Mouse (Mus musculus): ENCODE data around the gene Myh10.

Myh10 gene

DNA sequence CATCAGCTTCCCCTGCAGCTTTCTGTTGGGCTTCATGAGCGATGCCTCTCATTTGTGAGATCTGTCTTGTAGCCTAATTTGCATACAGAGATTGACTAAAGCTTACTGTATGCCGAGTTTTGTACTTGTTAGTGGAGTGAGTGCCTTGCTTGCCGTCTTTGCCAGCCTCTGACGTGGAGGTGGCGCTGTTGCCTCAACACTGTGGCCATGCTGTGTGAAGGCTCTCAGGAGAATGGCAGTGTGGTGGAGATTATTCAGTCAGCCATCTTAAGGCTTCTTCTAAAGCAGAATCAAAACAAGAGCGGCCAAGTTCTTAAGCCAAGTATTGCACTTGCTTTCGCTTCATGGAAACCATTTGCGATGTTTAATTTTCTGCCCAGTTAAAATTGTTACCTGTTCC, 59.6 kb downstream of the Myh10 start:
- DNase-seq = peak; percentile 19

- DNase-seq = no peak
Observed at GRCm38 (mm10) chr11:68754283-68754682, 62.9 kb downstream of the Myh10 start.

DNA sequence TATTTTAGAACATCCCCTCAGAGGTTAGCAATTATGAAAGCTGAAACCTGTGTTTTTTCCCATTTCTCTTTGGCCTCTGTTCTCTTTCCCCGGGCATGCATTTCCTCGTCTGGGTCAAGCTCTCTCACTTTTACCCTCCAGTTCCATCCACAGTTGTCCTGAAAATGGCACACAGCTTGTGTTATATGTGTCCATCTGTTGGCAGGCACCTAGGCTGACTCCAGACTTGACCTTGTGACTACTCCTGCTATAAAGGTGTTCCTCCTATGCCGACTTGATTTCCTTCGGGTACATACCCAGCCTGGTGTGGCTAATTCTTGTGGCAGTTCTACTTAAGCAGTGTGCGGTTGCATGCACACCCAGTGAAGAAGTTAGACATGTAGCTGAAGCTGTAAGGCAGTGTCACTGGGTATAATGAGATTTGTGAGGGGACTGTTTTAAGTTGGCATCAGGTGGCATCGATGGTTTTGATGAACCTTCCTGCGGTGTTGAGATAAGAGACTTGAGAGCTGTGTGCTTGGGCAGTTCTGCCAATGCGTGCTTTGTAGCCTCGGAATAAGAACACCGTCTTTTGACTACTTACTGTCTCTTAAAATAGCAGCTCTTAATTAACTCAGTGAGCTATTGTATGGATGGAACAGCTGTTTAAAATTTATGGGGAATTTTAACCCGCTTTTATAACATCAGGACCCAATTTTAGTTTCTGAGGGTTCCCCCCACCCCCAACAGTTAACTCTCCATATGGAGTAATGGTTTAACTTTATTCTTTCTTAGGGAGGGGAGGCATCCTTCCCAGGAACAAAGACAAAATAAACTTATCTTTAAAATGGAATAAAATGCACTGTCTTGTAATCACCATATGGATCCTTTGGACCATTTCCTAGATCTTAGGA, 65.3 kb downstream of the Myh10 start:
- DNase-seq = no peak

- DNase-seq = no peak
Observed at GRCm38 (mm10) chr11:68759691-68760090, 68.3 kb downstream of the Myh10 start.

DNA sequence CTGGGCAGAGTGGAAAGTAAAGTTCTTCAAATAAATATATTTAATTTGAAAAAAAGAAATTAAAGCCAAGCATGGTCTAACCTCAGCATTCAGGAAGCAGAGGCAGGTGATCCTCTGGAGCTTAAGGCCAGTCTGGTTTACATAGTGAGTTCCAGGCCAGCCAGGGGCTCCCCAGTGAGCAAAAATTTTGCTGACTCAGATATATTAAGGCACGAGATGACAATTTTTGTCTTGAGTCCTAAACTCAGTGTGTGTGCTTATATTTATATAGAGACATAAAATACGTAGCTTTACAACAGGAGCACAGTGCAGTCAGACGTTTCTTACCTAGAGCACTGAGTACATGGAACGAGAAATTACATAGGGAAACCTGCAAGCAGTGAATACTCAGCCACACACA, 69.8 kb downstream of the Myh10 start:
- no peak for DNase-seq

DNA sequence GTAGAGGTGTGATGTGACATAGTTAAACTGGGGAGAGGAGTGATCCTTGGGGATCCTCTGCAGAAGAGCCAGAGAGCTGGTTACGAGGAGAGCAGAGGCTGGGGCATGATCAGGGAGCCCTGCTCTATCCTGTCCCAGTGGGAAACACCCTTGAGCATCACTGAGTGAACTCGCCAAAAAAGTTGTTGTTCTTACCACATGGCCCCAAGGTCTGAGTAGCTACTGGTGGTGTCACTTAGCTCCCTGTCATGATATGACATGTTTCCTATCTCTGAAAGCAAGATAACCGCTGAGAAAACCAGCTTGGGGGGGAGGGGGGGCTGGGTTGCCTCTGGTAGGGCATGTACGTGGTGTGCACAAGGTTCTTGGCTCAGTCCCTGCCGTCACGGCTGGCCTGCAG, 70.3 kb downstream of the Myh10 start:
- no peak for DNase-seq

GRCm38 (mm10) chr11:68764622-68765021, 73.3 kb downstream of the Myh10 start:
- no peak for DNase-seq

- DNase-seq = no peak
Observed at GRCm38 (mm10) chr11:68767762-68768542, 76.6 kb downstream of the Myh10 start.

DNA sequence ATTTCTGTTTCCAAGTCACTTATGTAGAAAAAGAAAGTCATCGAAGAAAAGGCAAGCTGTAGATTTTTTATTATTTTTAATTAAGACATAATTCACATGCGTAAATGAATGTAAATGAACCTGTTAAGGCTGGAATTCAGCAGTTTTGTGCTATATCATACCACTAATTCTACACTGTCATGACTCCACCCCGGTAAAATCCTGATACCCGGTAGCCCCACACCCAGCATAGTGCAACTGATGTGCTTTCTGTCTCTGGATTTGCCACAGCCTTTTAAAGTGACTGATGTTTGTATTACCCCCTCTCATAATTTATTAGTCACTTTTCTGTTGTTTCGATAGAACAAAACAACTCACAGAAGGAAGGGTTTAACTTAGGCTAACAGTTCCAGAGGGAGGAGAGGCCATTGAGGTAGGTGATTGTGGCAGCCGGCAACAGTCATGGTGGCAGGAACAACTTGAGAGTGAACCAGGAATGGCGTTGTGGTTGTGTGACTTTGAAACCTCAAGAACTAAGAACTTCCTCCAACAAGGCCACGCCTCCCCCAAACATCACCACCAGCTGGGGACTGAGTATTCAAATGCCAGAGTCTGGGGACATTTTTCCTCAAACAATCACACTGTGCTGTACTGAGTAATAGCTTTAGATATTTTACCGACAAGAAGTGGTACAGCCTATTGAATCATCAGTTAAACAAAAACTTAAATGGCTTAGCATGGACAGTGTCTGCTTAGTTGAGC, 78.6 kb downstream of the Myh10 start:
- DNase-seq = no peak

- DNase-seq = no peak
Observed at GRCm38 (mm10) chr11:68776147-68776655, 84.8 kb downstream of the Myh10 start.

DNA sequence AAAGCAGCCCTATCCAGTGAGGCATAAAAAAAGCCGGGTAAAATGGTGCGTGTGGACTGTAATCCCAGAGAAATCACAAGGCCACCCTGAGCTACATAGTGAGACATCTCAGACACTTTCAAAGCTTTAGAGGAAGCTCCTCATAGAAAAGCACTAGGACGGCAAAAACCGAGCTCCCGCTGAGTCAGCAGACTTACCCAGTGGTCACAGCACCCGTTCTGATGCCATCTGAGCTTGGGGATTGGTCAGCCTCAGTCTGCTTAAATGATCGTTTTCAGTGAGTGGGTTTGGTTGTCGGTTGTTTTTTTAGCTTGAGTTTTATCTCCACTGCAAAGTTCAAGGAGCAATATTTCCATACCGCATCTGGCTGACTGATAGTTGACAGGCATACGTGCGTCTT, 86.6 kb downstream of the Myh10 start:
- DNase-seq = no peak

GRCm38 (mm10) chr11:68778855-68779254, 87.5 kb downstream of the Myh10 start:
- DNase-seq = no peak

DNA sequence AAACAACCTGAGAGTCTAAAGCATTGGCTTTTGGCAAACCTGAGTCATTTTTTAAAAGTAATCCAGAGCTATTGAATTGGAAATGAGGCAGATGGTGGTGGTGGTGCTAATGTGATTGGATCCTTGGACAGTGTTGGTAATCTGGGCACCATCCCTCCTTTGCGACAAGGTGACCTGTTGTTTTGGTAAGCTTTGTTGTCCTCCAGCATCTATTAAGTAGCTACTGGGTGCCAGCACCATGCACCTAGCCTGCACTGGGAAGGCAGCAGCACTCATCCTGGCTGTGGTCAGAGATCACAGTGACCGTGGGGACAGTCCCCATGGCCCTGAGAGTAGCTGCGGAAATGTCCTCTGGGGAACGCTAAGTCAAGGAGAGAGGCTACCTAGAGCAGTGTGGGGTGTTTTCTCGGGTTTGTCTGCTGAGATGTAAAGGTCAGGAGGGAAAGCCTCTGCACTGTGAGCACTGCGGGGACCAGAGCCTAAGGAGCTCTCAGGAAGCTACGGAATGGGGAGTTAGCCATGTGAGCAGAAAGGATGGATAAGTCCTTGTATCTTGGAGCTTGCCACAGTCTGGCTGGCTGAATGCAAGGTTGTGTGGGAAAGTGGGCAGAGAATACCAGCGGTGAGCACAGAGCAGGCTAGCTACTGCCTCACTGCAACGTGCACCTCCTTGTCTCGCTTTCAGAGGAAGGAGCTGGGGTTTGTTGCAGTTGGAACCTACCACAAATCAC, 88.5 kb downstream of the Myh10 start:
- DNase-seq = no peak

DNA sequence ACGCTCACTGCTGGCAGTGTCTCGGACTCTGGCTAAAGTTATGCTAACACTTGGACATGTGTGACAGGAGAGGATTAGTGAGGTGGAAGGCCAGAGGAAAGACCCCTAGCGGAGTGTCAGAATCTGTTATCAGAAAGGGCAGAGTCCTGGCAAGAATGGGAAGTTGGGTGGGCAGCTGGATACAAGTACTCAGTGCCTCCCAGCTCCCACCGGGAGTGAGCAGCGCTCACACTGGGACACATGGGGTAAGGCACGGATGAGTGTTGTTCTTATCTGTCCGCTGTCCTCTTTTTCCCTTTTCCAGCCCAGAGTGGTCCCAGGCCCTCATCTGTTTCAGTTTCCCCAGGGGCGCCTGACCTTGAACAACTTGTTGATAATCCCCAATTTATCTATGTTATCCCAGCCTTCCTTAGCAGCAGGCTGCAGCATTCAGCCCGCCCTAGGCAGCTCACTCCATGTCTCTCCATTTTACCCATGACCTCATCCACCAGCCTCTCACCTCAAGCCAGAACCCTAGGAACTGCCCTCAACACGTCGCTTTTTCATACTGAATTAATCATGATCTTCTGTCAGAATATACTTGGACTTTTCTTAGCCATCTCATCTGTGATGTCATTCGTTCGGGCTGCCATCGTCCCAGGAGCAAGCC, 89.2 kb downstream of the Myh10 start:
- no peak for DNase-seq

GRCm38 (mm10) chr11:68782336-68782735, 91.0 kb downstream of the Myh10 start:
- peak; percentile 4 for DNase-seq

DNA sequence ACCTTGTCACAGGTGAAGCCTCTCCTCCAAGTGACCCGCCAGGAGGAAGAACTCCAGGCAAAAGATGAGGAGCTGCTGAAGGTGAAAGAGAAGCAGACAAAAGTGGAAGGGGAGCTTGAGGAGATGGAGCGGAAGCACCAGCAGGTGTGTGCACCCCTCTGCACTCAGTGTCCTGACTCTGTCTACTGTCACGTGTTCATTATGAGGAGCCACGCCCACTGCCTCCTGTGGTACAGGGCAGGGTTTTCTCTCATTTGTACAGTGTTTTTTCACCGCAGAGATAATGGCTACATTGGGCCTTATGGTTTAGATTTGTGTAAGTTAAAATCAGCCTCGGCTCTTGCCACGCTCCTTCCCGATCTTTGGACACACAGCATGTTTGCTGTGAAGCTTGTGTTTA, 94.5 kb downstream of the Myh10 start:
- no peak for DNase-seq

- DNase-seq = no peak
Observed at GRCm38 (mm10) chr11:68787222-68787621, 95.9 kb downstream of the Myh10 start.

DNA sequence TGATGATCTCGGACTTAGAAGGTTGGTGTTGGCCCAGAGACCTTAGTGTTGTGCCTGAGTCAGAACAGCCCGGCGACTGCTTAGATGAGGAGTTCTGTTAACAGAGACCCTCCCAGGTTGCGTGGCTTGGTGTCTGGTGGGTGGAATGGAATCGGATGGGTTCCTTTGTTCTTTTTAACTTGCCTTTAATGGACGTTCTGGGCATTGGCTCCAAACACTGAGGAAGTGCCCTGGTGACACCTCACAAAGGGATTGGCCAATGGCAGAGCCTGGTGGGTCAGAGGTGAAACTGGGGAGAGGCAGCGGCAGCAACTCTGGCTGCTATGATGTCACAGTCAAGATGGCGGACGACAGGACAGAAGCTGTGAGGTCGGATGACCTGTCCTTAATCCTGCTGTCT, 99.4 kb downstream of the Myh10 start:
- no peak for DNase-seq

DNA sequence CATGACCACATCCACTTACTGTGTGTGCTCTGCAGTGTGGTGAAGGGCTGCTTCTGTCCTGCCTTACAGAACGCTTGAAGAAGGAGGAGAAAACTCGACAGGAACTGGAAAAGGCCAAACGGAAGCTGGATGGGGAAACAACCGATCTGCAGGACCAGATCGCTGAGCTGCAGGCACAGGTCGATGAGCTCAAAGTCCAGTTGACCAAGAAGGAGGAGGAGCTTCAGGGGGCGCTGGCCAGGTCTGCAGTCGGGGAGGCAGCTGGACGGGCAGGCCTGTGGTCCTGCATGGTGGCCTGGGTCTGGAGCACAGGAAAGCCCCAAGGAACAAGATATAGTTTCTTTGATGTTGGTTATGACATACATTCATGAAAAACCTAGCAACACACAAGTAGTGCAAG, 100.4 kb downstream of the Myh10 start:
- no peak for DNase-seq

DNA sequence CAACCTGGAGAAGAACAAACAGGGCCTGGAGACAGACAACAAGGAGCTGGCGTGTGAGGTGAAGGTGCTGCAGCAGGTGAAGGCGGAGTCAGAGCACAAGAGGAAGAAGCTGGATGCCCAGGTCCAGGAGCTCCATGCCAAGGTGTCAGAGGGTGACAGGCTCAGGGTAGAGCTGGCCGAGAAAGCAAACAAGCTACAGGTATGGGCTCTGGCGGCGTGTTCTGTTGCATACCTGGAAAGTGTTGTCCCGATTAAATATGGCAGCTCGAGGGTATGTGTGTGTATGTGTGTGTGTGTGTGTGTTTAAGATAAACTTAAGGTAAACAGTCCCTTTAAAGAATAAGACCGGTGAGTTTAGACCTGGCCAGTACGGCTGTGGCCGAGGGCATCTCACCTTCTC, 106.9 kb downstream of the Myh10 start:
- DNase-seq = no peak

DNA sequence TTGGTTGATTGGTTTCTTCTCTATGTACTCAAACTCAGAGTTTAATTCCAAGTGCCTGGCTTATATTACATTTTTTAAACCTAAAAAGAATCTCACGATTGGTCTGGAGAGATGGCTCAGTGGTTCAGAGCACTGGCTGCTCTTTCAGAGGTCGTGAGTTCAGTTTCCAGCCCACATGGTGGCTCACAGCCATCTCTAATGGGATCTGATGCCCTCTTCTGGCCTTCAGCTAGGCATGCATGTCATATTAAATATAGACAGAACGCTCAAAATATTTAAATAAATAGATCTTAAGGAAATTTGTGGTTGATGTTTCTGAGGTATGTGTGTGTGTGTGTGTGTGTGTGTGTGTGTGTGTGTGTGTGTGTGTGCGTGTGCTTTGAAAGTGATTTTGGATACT, 113.8 kb downstream of the Myh10 start:
- no peak for DNase-seq

GRCm38 (mm10) chr11:68807787-68808186, 116.4 kb downstream of the Myh10 start:
- DNase-seq = peak; percentile 71

All from lung, postnatal 36 days (tissue).